ENCODE assay signal across 11 mouse cellular contexts in the genomic region with DNA sequence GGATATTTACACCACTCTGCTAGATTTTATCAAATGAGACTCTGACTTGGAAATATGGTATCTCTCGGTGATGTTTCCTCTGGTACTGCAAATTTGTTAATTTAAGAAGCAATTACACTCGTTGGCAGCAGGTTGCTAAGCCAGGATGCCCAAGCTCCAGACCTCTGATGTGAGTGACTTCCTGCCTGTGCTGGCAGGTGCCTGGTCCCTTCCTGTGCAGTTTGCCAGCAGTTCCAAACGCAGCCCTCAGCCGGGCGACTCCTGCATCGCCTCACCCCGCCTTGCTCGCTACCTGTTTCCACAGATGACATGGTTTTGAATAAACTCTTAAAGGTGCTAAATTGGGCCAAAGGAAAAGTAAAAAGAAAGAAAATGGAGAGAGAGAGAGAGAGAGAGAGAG. TPM values are rescaled to one million over a fixed set of nuclear protein-coding genes. Genes with fewer than 3 reads are reported as not detected.
DNase-seq lines count a peak whose midpoint lies in the region; ATAC-seq and TF ChIP-seq lines count a peak whose summit lies in the region.
"Had no signal": no experiment of that assay in that cellular context is flagged by ENCODE, and none has a peak within 500 bp of the region (broad histone marks: within the 10 kb centered on the region; RNA-seq: fewer than 3 reads in every experiment).

No protein-coding gene starts in this region.

- no peak for TF ChIP-seq CTCF in left cerebral cortex, adult 2 months (IDR thresholded peaks at IDR 0.05)
- no peak for TF ChIP-seq CTCF in cortical plate, adult 2 months (IDR thresholded peaks at IDR 0.05; ENCODE audit: extremely low read depth, insufficient read depth, low read length)

- peak overlapping the region; percentile 53 for H3K4me3 ChIP-seq in left cerebral cortex, adult 2 months
- peak overlapping the region; percentile 71 for H3K4me3 ChIP-seq in cortical plate, adult 2 months (ENCODE audit: insufficient read depth, low read length)
- peak overlapping the region; percentile 48 for H3K4me3 ChIP-seq in neural tube, embryonic 15.5 days (replicated peaks)

- no peaks in the 10 kb centered on the region for H3K4me1 ChIP-seq in cortical plate, adult 2 months (ENCODE audit: control insufficient read depth, insufficient read depth, low read length)
- peaks cover 25% of the 10 kb centered on the region for H3K4me1 ChIP-seq in neural tube, embryonic 15.5 days

- TF ChIP-seq POLR2A in cortical plate, adult 2 months (IDR thresholded peaks at IDR 0.05; ENCODE audit: extremely low read depth, insufficient read depth, low read length) = no peak

- peak overlapping the region; percentile 81 for H3K27ac ChIP-seq in left cerebral cortex, adult 2 months
- H3K27ac ChIP-seq in cortical plate, adult 2 months (ENCODE audit: insufficient read depth, low read length) = no peak overlapping the region; the same call in 1 of the 2 replicates
- no peak overlapping the region for H3K27ac ChIP-seq in neural tube, embryonic 15.5 days (replicated peaks)

- H3K9ac ChIP-seq in neural tube, embryonic 15.5 days (replicated peaks) = no peak overlapping the region

- no peaks in the 10 kb centered on the region for H3K9me3 ChIP-seq in neural tube, embryonic 15.5 days (replicated peaks)

- no peak for DNase-seq in left cerebral cortex, adult 2 months (ENCODE audit: extremely low spot score in 1 of 2, low spot score in 2 of 2)
- no peak for DNase-seq in left cerebral cortex, adult 11 months (ENCODE audit: low spot score)
- no peak for DNase-seq in lung, postnatal 4 days
- no peak for DNase-seq in c-Kit-positive CD71-positive TER-119-positive erythroid progenitor cells, embryonic 14.5 days (ENCODE audit: low spot score)
- DNase-seq: adrenal gland, adult 2 months; gastrocnemius, postnatal 14 days; heart, postnatal 14 days; layer of hippocampus, adult 9-11 months had no signal

- H3K36me3 ChIP-seq in neural tube, embryonic 15.5 days = 0 out of 2 replicates have a peak, but pooled peaks cover 6% of the 10 kb centered on the region

- intact Hi-C loops in left cerebral cortex, adult 2 months (cut with DNase I) = loop anchor here (2.0 to 5.0 kb wide), 2 partner anchors 21 to 267 kb away; no protein-coding TSS in a partner anchor

- H3K4me2 ChIP-seq in neural tube, embryonic 15.5 days = peak overlapping the region; percentile 64

- H3K27me3 ChIP-seq in neural tube, embryonic 15.5 days (replicated peaks) = no peaks in the 10 kb centered on the region

- WGBS in neural tube, embryonic 15.5 days = 78% methylated on average over 8 of the region's 8 CpGs

- peak; percentile 86 for ATAC-seq in cerebellum, adult (ENCODE audit: insufficient number of reproducible peaks, low FRiP score, low TSS enrichment)
- no peak for ATAC-seq in neural tube, embryonic 15.5 days (ENCODE audit: low FRiP score)

RNA-seq across cellular contexts. Expression of gene Scn2a, which starts 49.0 kb away (rescaled TPM):
- total RNA-seq in left cerebral cortex, adult 2 months (2021) = 100 to 1,000 TPM; 298 to 309 TPM
- polyA plus RNA-seq in cortical plate, adult 2 months (2012; rRNA removed) = 81.1 and 82.4 TPM in 2 replicates
- polyA plus RNA-seq in neural tube, embryonic 15.5 days (2015; fragmentation: Nextera tagmentation; extraction: Ambion mirVana) = 43.0 and 50.3 TPM in 2 replicates
